Mouse (Mus musculus) liver, adult 2 months (tissue): Measurements from ENCODE around the gene Ankrd24. TPM values are rescaled to one million over a fixed set of nuclear protein-coding genes. Genes with fewer than 3 reads are reported as not detected.

Experiments used
- DNase-seq: peaks from one replicate; pipeline ENCODE4 v3.0.0-alpha.2; 2011; ENCODE audit warnings: low read depth, low spot score; ENCODE audit errors: extremely low read depth
- H3K27ac ChIP-seq: fragments of 200-500 bp; replicated peaks from 2 replicates; pipeline ENCODE4 v1.5.1; 2012; ENCODE audit warnings: low read depth, mild to moderate bottlenecking, control low read depth, inconsistent platforms, low read length; ENCODE audit not compliant: insufficient read depth
- H3K27me3 ChIP-seq: fragments of 200-500 bp; 2 replicates; pipeline ENCODE4 v1.6.1; 2012; ENCODE audit warnings: mild to moderate bottlenecking, moderate library complexity, low read length, inconsistent platforms; ENCODE audit not compliant: control insufficient read depth, insufficient read depth
- H3K36me3 ChIP-seq: fragments of 200-500 bp; 2 replicates; pipeline ENCODE4 v1.6.1; 2012; ENCODE audit warnings: low read length, inconsistent platforms; ENCODE audit not compliant: control insufficient read depth, insufficient read depth
- H3K4me1 ChIP-seq: fragments of 200-500 bp; 2 replicates; pipeline ENCODE4 v1.6.1; 2011; ENCODE audit warnings: low read length; ENCODE audit not compliant: control insufficient read depth, insufficient read depth
- H3K4me3 ChIP-seq: fragments of 200-500 bp; 2 replicates; pipeline ENCODE4 v1.5.1; 2011; ENCODE audit warnings: low read depth, mild to moderate bottlenecking, control low read depth, low read length, moderate library complexity; ENCODE audit not compliant: insufficient read depth
- H3K79me2 ChIP-seq: fragments of 200-500 bp; 2 replicates; pipeline ENCODE4 v1.6.1; 2012; ENCODE audit warnings: inconsistent platforms, mild to moderate bottlenecking, low read length, moderate library complexity; ENCODE audit not compliant: control insufficient read depth, insufficient read depth
- H3K9ac ChIP-seq: fragments of 200-500 bp; 2 replicates; pipeline ENCODE4 v1.6.1; 2012; ENCODE audit warnings: low read depth, mild to moderate bottlenecking, control low read depth, inconsistent platforms, low read length
- CTCF ChIP-seq: fragments of 200-500 bp; IDR thresholded peaks from 2 replicates; pipeline ENCODE4 v1.5.1; 2011; ENCODE audit warnings: low read depth, low read length, control low read depth
- POLR2A ChIP-seq: fragments of 200-500 bp; IDR thresholded peaks from 2 replicates; pipeline ENCODE4 v1.6.1; 2011; ENCODE audit warnings: low read length, control low read depth; ENCODE audit not compliant: insufficient read depth; ENCODE audit errors: extremely low read depth
- WGBS: fragments of 180-500 bp; shearing (Covaris S2); methylation state at CpG from one replicate; pipeline ENCODE4 v1.1.7; 2018; 5-methylcytosine and 5-hydroxymethylcytosine counted together
- polyA plus RNA-seq: library from polyadenylated mRNA; depleted of rRNA; stranded (reverse); fragments of >200 nt; gene quantifications from 2 replicates; pipeline ENCODE4 v1.2.3, GENCODE M21; 2012; rRNA removed
- total RNA-seq: library from RNA; depleted of rRNA; stranded (reverse); fragments of >200 nt; gene quantifications from 2 replicates; pipeline ENCODE4 v1.2.3, GENCODE M21; 2014; rRNA removed

The Ankrd24 gene
- total RNA-seq = 5.6 and 6.6 TPM in 2 replicates
- 12.8 and 19.5 TPM in 2 replicates for polyA plus RNA-seq

GRCm38 (mm10) chr10:81628390-81628789, at the start of gene Ankrd24:
Gene Ankrd24, plus strand, starts transcription at chr10:81628540.
- Histone ChIP-seq H3K4me1 (peaks cover 3% of the 10 kb centered on the region; the same call in 1 of the 2 replicates), H3K36me3 (no peaks in the 10 kb centered on the region), H3K27ac (peak within 1 kb of the TSS; percentile 65), H3K79me2 (no peaks in the 10 kb centered on the region), H3K27me3 (no peaks in the 10 kb centered on the region), H3K9ac (peak within 1 kb of the TSS; percentile 82), H3K4me3 (peak within 1 kb of the TSS; percentile 84)
- TF ChIP-seq CTCF (no peak), POLR2A (no peak)
- no peak for DNase-seq
- WGBS = 88% methylated on average over 16 of the region's 16 CpGs

GRCm38 (mm10) chr10:81579967-81580366, 48.4 kb upstream of the Ankrd24 start:
- Histone ChIP-seq H3K27me3 (no peaks in the 10 kb centered on the region), H3K9ac (no peak overlapping the region), H3K79me2 (no peaks in the 10 kb centered on the region), H3K36me3 (no peaks in the 10 kb centered on the region), H3K4me1 (peaks cover 8% of the 10 kb centered on the region; the same call in 1 of the 2 replicates), H3K27ac (no peak overlapping the region), H3K4me3 (no peak overlapping the region)
- DNase-seq = no peak
- WGBS = 87% methylated on average over 4 of the region's 4 CpGs
- TF ChIP-seq POLR2A (no peak), CTCF (no peak)

- Histone ChIP-seq H3K79me2 (no peaks in the 10 kb centered on the region), H3K4me3 (no peak overlapping the region), H3K36me3 (no peaks in the 10 kb centered on the region; the same call in 1 of the 2 replicates), H3K27me3 (no peaks in the 10 kb centered on the region), H3K9ac (peak overlapping the region; percentile 8; the same call in 1 of the 2 replicates), H3K4me1 (peaks cover 6% of the 10 kb centered on the region; the same call in 1 of the 2 replicates), H3K27ac (no peak overlapping the region)
- TF ChIP-seq POLR2A (no peak), CTCF (peak; percentile 37)
- no peak for DNase-seq
- 78% methylated on average over 24 of the region's 25 CpGs for WGBS
Measured at GRCm38 (mm10) chr10:81580441-81581070, 47.8 kb upstream of the Ankrd24 start.

GRCm38 (mm10) chr10:81583347-81583746, 45.0 kb upstream of the Ankrd24 start:
- Histone ChIP-seq H3K36me3 (peaks cover 2% of the 10 kb centered on the region; the same call in 1 of the 2 replicates), H3K4me1 (no peaks in the 10 kb centered on the region), H3K27ac (no peak overlapping the region), H3K4me3 (no peak overlapping the region), H3K9ac (no peak overlapping the region), H3K27me3 (no peaks in the 10 kb centered on the region), H3K79me2 (no peaks in the 10 kb centered on the region)
- 81% methylated on average over 6 of the region's 6 CpGs for WGBS
- no peak for DNase-seq
- TF ChIP-seq POLR2A = no peak
- no peak for TF ChIP-seq CTCF

GRCm38 (mm10) chr10:81588739-81589138, 39.6 kb upstream of the Ankrd24 start:
- no peak overlapping the region for H3K4me3 ChIP-seq
- TF ChIP-seq POLR2A = no peak
- no peak for TF ChIP-seq CTCF
- H3K79me2 ChIP-seq = no peaks in the 10 kb centered on the region
- H3K4me1 ChIP-seq = no peaks in the 10 kb centered on the region
- peaks cover 2% of the 10 kb centered on the region; the same call in 1 of the 2 replicates for H3K36me3 ChIP-seq
- no peak overlapping the region for H3K9ac ChIP-seq
- no peak overlapping the region for H3K27ac ChIP-seq
- no peak for DNase-seq
- H3K27me3 ChIP-seq = no peaks in the 10 kb centered on the region
- 92% methylated on average over 7 of the region's 7 CpGs for WGBS

- no peak for TF ChIP-seq CTCF
- TF ChIP-seq POLR2A = no peak
- Histone ChIP-seq H3K36me3 (peaks cover 2% of the 10 kb centered on the region; the same call in 1 of the 2 replicates), H3K4me1 (no peaks in the 10 kb centered on the region), H3K27ac (no peak overlapping the region), H3K27me3 (no peaks in the 10 kb centered on the region), H3K79me2 (no peaks in the 10 kb centered on the region), H3K4me3 (no peak overlapping the region), H3K9ac (no peak overlapping the region)
- 81% methylated on average over 9 of the region's 9 CpGs for WGBS
- no peak for DNase-seq
Measured at GRCm38 (mm10) chr10:81591846-81592245, 36.5 kb upstream of the Ankrd24 start.
